Mouse (Mus musculus) c-Kit-positive CD71-positive TER-119-negative erythroid progenitor cells, embryonic 14.5 days (primary cell): ENCODE results near the gene Atp5d.
A peak's percentile ranks its signal among the peaks of the same experiment; 100 is the strongest.

ENCODE experiments used
- DNase-seq: peaks from one replicate; pipeline ENCODE4 v3.0.0-alpha.2; 2013; ENCODE audit warnings: low read depth

Atp5d gene

DNA sequence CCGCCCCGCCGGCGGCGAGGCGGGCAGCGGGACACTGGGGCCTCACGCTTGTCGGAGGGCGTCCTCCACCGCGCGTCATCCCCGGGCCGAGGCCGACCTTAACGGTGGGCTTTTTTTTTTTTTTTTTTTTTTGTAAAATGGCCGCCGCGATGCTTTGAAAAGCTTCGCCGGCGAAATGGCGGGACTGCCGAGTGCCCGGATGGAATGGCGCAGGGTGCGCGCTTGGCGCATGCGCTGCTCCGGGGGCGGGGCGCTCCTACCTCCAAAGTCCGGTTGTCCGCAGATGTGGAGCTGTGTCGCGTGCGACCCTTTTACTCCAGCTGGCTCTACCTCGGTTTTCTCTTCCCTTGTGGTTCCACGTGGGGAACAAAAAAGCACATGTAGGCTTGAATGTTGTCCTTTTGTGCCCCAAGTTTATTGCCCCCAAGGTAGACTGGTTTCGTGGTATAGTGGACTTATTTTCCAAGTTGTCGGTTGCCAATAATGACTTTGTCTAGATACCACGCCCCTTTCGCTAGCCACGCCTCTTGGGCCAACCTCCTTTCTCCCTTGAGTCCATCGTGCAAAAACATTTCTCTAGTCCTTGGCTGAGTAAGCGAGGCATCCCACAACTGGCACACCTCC is 29.7 kb downstream of the Atp5d start:
- DNase-seq = peak; percentile 87

DNA sequence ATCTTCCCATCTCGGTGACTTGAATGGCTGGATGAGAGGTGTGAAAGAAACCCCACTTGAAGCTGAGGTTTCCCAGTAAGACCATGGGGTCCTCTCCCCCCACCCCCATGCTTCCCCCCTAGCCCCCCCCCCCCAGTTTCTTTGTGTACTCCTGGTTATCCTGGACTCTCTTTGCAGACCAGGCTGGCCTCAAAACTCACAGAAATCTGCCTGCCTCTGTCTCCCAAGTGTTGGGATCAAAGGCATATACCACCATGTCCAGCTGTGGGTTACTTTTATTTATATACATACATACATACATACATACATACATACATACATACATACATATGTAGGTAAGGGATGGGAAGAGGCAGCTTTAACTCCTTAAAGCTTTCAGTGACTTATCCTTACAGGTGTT is 30.6 kb downstream of the Atp5d start:
- no peak for DNase-seq

DNA sequence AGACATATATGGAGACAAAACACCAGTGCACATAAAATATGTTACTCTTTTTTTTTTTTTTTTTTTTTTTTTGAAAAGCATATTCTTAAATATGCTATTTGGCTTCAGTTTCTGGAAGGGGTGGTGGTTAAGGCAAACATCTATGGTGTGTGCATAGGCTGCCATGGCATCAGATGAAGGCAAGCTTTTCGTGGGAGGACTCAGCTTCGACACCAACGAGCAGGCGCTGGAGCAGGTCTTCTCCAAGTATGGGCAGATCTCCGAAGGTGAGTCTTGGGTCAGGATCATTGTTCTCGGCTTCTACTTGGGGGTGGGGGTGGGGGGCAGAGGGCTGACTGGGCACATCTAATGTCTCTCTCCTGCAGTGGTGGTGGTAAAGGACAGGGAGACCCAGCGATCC is 31.2 kb downstream of the Atp5d start:
- DNase-seq = no peak

DNA sequence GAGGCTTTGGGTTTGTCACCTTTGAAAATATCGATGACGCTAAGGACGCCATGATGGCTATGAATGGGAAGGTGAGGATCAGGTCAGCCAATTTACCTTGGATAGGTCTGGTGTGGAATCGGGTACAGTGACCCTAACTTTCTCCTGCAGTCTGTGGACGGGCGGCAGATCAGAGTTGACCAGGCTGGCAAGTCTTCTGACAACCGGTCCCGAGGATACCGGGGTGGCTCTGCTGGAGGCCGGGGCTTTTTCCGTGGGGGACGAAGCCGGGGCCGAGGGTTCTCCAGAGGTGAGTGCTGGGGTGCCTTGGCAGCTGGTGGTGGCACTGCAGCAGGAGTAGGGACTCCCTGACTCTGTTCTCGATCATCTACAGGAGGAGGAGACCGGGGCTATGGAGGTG is 31.6 kb downstream of the Atp5d start:
- DNase-seq = no peak

DNA sequence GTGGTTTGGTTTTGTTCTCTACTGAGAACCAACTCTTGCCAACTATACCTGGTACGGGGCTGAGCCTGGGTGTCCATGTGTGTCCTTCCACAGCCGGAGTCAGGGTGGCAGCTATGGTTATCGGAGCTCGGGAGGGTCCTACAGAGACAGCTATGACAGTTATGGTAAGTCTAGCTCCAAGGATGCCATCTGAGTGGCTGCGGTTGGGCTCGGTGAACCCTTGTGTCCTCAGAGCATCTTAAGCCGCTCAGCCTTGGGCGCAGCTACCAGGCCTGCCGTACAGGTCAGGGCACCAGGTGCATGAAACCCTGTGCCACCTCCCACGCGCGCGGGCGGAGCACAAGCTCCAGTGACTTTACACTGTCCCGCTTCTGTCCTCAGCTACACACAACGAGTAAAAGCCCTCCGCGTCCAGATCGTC is 32.2 kb downstream of the Atp5d start:
- DNase-seq = no peak

DNA sequence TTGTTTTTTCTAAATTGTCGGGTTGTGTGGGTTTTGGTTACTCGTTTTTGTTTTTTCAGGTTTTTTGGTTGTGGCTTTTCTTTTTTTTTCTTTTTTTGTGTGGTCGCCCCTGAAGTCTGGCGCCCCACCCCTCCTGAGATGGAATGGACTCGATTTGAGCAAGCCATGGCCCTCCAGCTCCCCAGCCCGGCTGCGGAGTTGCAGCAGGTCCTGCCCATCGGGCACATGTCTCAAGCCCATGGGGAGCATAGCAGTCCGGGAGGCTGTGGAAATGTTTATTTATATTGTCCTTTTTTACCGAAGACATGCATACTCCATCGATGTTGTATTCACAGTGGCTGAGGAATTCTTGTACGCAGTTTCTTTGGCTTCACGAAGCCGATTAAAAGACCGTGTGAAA is 32.8 kb downstream of the Atp5d start:
- no peak for DNase-seq

DNA sequence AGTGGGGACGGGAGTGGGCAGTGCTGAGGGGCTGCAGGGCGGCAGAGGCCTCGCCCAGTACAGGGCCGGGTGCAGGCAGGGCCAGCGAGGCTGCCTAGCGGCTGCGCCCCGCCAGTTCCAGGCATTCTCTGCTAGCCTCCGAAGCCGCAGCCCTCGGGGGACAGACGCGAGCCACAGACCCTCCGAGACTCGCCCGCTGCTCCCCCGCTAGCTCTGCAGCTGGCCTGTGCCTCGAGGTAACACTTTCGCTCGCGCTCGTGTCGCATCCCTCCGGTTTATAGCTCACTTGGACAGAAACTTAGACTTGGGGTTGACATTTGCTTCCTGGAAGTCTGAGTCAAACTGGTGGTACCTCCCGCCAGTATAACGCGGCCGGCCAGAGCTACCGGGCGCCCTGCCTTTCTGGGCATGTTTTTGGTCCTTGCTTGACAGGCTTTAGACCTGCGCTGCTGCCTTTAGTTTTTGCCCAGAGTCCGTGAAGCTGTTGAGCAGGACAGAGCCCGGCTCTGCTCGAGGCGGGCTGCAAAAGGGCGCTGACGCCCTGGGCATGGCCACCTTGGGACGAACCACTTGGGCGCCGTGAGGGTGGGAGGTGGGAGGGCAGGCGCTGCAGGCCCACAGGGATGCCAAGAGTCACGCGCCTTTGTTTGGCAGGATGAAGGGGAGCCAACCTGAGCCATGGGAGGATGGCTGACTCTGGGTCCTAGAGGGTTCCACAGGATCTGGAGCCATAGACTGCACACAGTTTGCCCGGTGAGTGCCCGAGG is 33.5 kb downstream of the Atp5d start:
- no peak for DNase-seq

DNA sequence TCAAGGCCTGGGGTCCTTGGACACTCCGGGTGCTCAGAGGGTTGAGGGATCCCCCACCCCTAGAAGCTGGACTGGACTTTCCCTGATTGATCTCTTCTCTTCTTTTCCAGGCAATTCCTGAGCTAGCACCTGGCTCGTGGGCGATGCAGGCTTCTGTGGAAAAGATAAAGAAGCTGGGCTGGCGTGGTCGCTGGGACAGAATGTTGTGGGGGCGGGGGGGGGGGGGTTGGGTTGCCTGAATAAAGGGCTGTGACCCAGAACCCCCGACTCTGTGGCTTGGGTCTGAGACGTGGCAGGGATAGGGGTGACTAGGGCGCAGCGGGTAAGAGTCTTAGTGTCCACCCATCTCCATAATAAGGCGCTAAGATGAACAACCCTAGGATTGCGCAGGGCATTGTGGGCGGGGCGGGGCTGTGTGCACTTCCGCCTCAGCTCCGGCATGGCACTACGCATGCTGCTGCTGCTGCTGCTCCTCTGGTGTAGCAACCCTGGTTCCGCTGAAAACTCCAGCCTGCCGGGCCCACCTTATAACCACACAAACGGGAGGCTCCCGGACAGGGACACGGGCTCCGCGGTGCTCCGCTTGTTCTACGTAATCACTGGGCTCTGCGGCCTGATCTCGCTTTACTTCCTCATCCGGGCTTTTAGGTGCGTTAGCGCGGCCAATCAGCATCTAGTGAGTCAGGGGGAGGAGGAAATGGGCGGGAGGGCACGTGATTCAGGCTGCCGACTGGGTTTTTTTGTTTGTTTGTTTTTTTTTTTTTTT is 34.3 kb downstream of the Atp5d start, which contains the start of gene 1600002K03Rik:
Gene 1600002K03Rik, plus strand, starts transcription at position 418 of the 766 bp plus-strand sequence.
- peak; percentile 91 for DNase-seq

DNA sequence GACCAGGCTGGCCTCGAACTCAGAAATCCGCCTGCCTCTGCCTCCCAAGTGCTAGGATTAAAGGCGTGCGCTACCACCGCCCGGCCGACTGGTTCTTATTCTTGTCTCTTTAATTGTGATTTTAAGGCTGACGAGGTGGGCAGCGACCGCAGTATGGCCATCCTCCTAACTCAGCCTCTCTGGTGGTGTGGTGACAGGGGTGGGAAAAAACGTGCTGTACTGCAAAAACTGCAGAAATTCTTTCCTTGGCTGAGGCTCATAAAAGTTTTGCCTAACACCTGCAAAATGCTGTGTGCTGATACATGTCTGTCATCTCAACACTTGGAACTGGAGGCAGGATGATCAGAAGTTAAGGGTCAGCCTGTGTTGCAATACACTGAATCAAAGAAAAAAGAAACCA is 34.9 kb downstream of the Atp5d start:
- no peak for DNase-seq

DNA sequence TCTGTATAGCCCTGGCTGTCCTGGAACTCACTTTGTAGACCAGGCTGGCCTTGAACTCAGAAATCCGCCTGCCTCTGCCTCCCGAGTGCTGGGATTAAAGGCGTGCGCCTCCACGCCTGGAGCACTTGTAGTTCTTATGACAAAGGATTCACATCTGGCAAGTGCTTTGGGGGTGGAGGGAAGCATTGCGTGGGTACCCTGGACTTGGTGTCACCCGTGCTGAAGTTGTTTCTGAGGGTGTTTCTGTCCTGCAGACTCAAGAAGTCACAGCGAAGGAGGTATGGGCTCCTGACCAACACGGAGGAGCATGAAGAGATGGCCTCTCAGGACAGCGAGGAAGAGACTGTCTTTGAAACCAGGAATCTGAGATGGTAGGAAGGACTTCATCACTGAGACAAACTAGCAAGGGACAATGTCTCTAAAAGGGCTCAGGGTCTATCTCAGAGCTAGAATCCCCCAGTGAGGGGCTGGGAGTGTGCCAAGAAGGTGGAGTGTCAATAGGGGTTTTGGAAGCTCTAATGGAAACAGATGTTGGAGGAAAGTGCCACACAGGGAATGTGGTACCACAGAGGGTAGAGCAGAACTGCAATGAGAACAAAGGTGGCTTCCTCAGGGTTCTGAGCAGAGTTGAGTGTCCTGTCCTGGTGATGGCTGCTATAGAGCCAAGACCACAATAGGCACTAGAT is 35.7 kb downstream of the Atp5d start:
- DNase-seq = no peak

DNA sequence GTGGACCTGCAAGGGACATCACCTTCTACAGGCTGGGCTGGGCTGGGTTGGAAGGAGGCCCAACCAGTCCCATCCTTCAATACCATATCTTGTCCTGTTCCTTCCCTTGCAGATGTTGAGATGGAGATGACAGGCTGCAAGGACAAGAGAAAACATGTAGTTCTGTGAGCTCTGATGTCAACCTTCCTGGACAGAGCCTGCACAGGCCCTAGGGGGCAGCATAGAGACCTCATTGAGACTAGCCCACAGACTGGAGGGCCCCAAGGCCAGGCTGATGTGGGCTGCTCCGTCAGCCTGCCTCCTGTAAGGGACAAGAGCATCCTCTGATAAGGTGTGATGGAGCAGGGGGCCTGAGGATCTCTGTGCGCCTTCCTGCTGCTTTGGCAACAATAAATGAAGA is 36.3 kb downstream of the Atp5d start:
- DNase-seq = peak; percentile 80

DNA sequence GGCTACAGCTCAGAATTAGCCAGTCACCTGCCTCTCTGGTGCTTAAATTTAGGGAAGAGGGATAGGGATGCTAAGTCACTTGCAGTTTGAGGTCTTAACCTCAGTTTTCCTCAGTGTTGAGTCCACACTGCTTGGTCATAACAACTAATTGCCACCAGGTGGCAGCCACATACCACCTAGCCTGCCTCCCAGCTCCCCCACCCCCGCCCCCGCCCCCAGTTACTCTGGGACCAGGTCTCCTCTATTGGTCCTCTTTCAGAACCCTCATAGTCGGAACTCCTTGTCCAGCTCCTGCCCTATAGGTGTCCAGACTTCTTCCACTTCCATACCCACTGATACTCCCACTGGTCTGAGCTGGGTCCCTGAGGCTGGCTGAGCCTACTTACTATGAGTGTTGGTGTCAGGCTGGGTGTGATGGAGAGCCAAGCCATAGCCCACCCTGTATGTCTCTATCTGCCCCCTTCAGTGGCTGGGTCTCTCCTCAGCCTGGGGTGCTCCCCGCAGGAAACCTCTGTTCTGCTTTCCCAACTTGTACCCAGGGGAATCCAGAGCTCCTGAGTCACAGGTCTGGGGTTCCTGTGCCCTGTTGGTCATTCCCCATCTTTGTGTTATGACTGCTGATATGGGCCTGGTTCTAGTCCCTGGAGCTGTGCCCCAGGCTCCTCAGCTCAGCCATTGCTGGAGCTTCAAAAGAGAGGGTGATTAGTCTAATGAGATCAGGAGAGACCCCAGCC is 37.3 kb downstream of the Atp5d start:
- DNase-seq = no peak

DNA sequence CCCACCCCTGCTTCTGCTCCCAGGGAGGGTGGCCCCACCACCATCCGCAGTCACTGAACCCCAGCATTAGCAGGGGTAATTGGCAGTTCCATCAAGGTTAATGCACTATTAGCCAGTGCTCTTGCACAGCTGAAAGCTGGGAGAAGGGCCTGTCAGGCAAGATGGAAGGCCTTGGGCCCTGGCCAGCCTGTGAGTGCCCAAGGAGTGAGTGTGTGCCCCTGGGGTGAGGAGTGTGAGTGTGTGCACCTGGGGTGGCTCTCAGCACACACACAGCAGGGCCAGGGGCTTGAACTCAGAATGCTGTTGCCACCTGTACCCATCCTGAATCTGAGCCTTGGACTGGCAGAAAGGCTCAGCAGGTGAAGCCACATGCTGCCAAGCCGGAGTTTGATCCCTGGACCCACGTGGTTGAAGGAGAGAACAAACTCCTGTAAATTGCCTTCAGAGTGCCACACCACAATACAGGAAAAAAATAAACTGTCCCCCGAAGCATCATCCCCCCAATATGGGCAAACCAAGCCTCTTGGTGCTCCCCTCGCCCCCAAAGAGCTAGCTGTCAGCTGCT is 37.9 kb downstream of the Atp5d start:
- no peak for DNase-seq

DNA sequence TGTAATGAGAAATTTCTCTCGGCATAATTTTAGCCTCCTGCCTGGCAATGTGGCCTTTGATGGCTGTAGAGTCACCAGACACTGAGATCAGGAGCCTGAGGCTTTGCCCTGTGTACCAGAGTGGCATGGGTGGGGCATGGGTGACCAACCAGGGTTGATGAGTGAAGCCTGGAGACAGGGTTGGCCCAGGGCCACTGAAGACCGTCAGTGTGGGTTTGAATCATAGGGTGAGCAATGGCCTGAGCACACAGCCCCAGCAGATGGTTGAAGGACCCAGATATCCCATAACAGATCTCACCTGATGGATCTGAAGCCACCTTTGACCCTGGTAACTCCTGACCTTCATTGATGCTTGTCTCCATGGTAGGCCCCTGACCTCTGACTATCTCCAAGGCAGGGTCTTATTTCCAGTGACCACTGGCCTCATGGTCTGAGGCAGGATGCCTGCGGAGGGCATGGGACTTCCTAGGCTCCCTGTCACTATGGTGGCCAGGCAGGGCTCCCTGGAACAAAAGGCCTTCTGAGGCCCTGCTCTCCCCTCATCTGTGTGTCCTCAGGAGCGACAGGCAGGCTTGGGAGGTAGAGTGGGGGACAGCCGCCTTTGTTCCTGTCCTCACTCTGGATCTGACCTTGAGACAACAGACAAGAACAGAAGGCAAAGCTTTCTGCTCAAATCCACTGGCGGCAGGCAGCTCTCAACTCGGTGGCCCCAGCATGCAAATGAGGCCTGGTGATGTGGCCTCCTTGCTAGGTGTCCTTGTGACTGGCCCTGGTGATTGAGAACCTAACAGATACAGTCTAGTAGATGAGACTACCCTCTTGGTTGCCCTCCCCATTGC is 39.2 kb downstream of the Atp5d start:
- DNase-seq = no peak

DNA sequence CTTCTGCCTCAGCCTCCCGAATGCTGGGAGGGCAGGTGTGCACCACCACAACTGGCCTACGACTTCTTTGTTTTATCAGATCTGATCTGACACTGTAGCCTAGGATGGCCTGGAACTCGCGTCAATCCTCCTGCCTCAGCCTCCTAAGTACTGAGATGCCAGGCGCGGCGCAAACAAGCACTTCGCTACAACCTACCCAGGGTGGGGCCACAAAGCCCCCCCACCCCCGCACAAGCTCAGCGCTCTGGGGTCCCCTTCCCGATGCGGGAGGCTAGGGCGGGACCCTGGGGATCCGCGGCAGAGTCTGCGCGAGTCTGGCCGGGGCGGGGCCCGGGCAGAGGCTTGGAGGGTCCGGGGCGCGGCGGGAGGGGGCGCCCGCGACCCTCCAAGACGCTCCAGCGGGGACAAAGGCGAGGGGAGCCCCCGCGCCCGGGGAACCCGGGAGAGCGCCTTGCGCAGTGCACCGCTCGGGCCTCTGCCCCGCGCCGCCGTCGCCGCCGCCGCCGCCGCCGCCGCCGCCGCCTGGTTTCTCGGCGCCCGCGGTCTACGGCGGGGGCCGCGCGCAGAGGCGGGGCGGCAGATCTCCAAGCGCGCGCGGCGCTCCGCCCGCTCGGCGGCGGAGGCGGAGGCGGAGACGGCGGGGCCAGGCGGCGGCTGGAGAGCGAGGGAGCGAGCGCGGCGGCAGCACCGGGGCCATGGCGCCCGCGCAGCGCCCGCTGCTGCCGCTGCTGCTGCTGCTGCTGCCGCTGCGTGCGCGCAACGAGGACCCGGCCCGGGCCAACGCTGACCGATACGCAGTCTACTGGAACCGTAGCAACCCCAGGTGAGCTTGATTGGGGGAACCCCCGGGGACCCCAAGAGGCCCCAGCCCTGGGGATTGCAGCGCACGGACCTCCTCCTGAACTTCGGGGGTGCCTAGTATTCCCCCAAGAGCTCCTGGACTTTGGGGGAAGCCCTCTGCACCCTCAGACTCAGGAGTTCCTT is 40.9 kb downstream of the Atp5d start, which contains the start of gene Efna2:
Gene Efna2, plus strand, starts transcription at position 415 of the 984 bp plus-strand sequence.
- no peak for DNase-seq

DNA sequence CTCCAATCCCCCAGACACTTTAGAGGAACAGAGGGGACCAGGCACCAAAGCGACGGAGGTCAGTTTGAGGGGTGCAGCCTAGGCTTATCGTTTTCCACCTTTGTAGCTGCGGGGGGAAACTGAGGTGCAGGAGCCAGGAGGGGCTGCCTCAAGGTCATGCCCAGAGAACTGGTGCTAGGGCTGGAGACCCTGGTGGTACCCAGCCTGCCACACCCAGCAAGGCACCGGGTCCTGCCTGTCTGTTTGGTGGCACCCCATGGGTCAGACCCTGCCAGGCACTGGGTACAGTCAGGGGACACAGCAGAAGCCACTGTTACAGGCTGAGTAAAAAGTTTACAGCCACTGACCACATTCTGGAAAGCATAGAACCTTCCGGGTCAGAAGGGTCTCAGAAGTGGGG is 41.9 kb downstream of the Atp5d start:
- no peak for DNase-seq

DNA sequence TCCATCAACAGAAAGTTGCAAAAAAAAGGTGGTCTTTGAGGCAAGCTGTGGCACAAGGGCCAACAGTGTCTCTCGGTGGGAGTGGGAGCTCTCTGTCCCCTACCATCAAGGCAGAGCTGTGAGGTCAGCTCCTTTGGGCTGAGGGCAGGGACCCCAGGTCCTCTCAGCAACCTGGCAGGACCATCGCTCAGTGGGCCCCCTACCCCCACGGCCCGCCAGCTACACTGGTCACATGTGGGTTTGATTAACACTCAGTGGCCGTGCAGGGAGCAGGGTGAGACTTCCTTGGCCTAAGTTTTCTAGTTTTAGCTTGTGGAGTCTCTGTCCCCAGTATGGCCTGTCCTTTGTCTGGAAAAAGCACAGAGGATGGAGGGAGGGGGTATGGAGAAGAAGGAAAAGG is 42.4 kb downstream of the Atp5d start:
- no peak for DNase-seq

DNA sequence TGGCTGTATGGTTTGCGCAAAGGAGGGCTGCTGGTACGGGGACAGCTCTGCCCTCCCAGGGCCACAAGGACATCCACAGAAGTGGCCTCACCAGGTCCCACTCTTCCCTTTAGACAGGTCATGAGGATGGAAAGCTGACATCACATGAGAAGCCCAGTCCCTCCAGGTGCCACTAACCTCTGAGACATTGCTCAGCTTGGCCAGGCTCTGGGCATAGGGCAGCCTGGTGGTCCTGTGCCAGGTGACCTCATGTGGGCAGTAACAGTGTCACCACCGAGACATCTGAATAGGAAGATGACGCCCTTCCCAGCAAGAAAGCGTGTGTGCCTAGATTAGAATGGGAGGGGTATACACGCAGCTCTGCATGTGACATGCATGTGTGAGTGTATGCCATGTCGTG is 44.1 kb downstream of the Atp5d start:
- DNase-seq = no peak

DNA sequence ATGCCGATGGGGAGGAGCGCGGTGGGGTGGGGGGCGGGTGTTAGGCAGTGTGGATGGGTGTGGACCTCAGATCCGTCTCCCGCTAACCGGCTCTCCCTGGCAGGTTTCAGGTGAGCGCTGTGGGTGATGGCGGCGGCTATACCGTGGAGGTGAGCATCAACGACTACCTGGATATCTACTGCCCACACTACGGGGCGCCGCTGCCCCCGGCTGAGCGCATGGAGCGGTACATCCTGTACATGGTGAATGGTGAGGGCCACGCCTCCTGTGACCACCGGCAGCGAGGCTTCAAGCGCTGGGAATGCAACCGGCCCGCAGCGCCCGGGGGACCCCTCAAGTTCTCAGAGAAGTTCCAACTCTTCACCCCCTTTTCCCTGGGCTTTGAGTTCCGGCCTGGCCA is 48.2 kb downstream of the Atp5d start:
- DNase-seq = no peak
